Mouse (Mus musculus) limb, embryonic 11.5 days (tissue): ENCODE data around the gene Iqsec3. TPM values are rescaled to one million over a fixed set of nuclear protein-coding genes. Genes with fewer than 3 reads are reported as not detected.

Experiments
- ATAC-seq: fragments of 200-750 bp; cut with Nextera tagmentation; 2 replicates; pipeline ENCODE4 v1.8.0; 2017; ENCODE audit warnings: low read depth; ENCODE audit not compliant: insufficient number of reproducible peaks, low FRiP score, low TSS enrichment
- DNase-seq: peaks from one replicate; pipeline ENCODE4 v3.0.0-alpha.2; 2015; ENCODE audit warnings: low spot score
- H3K27ac ChIP-seq: fragments of 300-500 bp; sonication (generic); replicated peaks from 2 replicates; pipeline ENCODE4 v1.5.1; 2014; ENCODE audit warnings: low read depth, mild to moderate bottlenecking, low read length
- H3K27me3 ChIP-seq: fragments of 300-500 bp; sonication (generic); 2 replicates; pipeline ENCODE4 v1.6.1; 2014; ENCODE audit warnings: mild to moderate bottlenecking, low read length, mixed read lengths; ENCODE audit not compliant: control insufficient read depth, insufficient read depth
- H3K36me3 ChIP-seq: fragments of 300-500 bp; sonication (generic); 2 replicates; pipeline ENCODE4 v1.6.1; 2014; ENCODE audit warnings: mild to moderate bottlenecking, low read length, moderate library complexity, mixed read lengths; ENCODE audit not compliant: control insufficient read depth, insufficient read depth
- H3K4me1 ChIP-seq: fragments of 300-500 bp; sonication (generic); 2 replicates; pipeline ENCODE4 v1.6.1; 2014; ENCODE audit warnings: low read length, mixed read lengths; ENCODE audit not compliant: control insufficient read depth, insufficient read depth
- H3K4me2 ChIP-seq: fragments of 300-500 bp; sonication (generic); 2 replicates; pipeline ENCODE4 v1.6.1; 2014; ENCODE audit warnings: low read depth, mild to moderate bottlenecking, moderate library complexity; ENCODE audit not compliant: severe bottlenecking
- H3K4me3 ChIP-seq: fragments of 300-500 bp; sonication (generic); 2 replicates; pipeline ENCODE4 v1.5.1; 2014; ENCODE audit warnings: low read depth, low read length
- H3K9ac ChIP-seq: fragments of 300-500 bp; sonication (generic); 2 replicates; pipeline ENCODE4 v1.6.1; 2014; ENCODE audit warnings: mild to moderate bottlenecking, low read length
- H3K9me3 ChIP-seq: fragments of 300-500 bp; sonication (generic); 2 replicates; pipeline ENCODE4 v1.6.1; 2016; ENCODE audit warnings: low read length; ENCODE audit not compliant: control insufficient read depth
- WGBS: fragments of 180-500 bp; shearing (Covaris S2); extraction: QIAGEN DNeasy Blood & Tissue Kit; methylation state at CpG from one replicate; pipeline ENCODE4 v1.1.7; 2014; 5-methylcytosine and 5-hydroxymethylcytosine counted together
- microRNA-seq: library from miRNA; unstranded; fragments of <30 nt; microRNA quantifications from one replicate; pipeline ENCODE4, GENCODE M21; 2016
- polyA plus RNA-seq: library from polyadenylated mRNA; unstranded; fragments of >200 nt; fragmentation: Nextera tagmentation; extraction: Ambion mirVana; gene quantifications from 2 replicates; pipeline ENCODE4 v1.2.1, GENCODE M21; 2014

Gene Iqsec3
- polyA plus RNA-seq, 1 experiment from 2014 or later = 0.07 TPM

DNA sequence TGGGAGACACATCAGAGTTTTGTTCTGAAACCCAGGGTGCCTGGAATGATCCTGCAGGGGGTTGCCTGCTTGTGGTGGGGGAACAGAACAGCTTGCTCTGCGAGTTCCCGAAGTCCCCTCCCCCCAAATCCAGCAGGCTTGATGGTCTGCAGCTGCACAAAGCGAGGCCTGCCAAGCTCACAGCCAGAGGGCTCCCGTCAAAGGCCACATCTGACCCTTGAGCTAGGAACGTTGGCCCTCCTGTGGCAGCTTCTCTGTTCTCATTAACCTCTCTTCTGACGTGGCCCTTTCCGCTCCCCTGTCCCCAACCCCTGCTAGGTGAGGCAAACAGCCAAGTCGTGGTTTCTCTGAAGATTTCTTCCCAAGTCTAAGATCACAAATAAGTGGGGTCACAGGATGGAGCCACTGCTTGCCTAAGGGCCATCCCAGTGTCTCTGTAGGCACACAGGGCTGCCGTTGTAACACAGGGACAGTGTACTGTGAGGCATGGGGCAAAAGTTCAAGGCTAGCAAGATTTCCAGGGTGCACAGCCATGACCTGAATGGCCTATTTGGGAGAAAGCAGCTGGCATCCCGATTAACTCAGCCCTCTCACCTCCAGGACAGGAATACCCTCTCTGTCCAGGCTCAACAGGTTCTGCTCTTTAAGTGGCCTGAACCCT, 143.5 kb downstream of the Iqsec3 start:
- Histone ChIP-seq H3K27ac (0 out of 2 replicates have a peak overlapping the region, but pooled peaks have one; percentile 2), H3K4me3 (no peak overlapping the region), H3K4me2 (no peak overlapping the region), H3K9ac (no peak overlapping the region), H3K36me3 (no peaks in the 10 kb centered on the region), H3K27me3 (no peaks in the 10 kb centered on the region), H3K4me1 (peaks cover 9% of the 10 kb centered on the region), H3K9me3 (no peaks in the 10 kb centered on the region)
- WGBS = 9% methylated on average over 10 of the region's 10 CpGs
- peak; percentile 66 for DNase-seq
- ATAC-seq = peak; percentile 72

DNA sequence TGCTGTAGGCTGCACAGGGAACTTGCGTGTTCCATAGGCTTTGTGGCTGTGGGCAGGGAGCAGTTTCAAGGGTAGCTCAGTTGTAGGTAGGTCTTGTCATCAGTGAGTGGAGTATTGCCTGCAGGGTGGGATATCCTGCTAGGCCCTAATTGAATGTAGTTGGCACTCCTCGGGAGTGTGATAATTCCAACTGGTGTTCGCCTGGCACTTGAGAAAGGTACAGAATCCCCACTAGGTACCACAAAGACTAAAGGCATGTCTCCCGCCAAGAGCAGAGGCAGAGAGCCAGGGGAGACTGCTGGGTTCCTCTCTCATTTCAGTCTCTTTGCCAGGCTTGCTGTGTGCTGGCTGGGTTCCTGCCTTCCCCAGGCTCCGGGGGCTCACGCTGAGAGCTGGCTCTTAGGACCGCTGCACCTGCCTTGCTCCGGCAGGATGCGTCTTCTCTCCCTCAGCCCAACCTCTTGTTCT, 145.0 kb downstream of the Iqsec3 start:
- ATAC-seq = no peak
- Histone ChIP-seq H3K27me3 (no peaks in the 10 kb centered on the region), H3K4me2 (no peak overlapping the region), H3K36me3 (no peaks in the 10 kb centered on the region), H3K4me3 (no peak overlapping the region), H3K9ac (no peak overlapping the region), H3K27ac (no peak overlapping the region), H3K9me3 (no peaks in the 10 kb centered on the region), H3K4me1 (peaks cover 9% of the 10 kb centered on the region)
- no peak for DNase-seq
- 58% methylated on average over 9 of the region's 9 CpGs for WGBS

DNA sequence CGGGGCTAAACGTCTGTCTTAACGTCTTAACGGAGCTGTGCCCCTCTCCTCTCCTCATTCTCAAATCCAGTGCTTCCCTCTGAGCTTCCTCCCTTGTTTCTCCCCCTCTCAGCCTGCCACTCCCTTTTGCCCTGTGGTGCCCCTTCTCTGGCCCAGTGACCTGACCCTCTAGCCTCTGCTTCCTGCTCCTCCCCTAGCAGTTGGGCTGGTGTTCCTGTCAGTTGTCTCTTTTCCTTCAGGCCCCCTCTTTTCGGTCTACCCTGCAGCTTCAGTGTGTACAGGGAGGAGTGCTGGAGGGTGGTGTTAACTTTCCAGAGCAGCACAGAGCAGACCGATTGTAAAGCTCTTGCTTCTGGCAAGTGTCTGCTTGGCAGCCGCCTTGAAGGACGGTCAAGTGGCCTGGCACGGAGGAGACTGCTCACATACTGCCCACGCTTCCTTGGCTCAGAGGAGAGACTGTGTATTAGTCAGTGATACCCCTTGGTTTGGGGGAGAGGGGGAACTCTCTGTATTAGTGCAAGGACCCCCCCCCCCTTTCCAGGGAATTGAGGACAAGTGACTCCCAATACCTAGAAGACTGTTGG, 146.9 kb downstream of the Iqsec3 start:
- no peaks in the 10 kb centered on the region for H3K9me3 ChIP-seq
- ATAC-seq = no peak
- H3K4me1 ChIP-seq = peaks cover 9% of the 10 kb centered on the region
- H3K36me3 ChIP-seq = no peaks in the 10 kb centered on the region
- H3K27me3 ChIP-seq = no peaks in the 10 kb centered on the region
- H3K9ac ChIP-seq = no peak overlapping the region
- no peak overlapping the region for H3K4me2 ChIP-seq
- no peak for DNase-seq
- WGBS = 49% methylated on average over 10 of the region's 10 CpGs
- no peak overlapping the region for H3K4me3 ChIP-seq
- H3K27ac ChIP-seq = no peak overlapping the region

DNA sequence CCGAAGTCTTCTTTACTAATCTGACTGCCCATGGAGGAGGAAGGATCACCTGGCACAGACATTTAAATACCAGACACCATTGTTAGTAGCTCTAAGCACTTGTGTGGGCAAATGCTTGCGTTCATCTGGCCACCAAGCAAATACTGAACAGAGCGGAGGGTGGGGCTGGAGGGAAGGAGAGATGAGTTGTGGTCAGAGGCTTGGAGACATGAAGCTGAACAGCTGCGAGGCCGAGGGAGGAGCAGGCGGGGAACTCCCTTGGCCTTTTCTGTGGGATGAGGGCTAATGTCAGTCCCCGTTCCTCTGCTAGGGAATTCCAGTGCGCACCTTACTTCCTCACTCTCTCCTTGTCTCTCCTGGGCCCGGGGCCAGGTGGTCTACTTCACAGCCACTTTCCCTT, 147.7 kb downstream of the Iqsec3 start:
- Histone ChIP-seq H3K27me3 (no peaks in the 10 kb centered on the region), H3K4me3 (no peak overlapping the region), H3K4me2 (no peak overlapping the region), H3K9ac (no peak overlapping the region), H3K27ac (no peak overlapping the region), H3K9me3 (no peaks in the 10 kb centered on the region), H3K36me3 (no peaks in the 10 kb centered on the region), H3K4me1 (peaks cover 9% of the 10 kb centered on the region)
- 83% methylated on average over 9 of the region's 9 CpGs for WGBS
- DNase-seq = no peak
- ATAC-seq = no peak

- ATAC-seq (no peak), DNase-seq (no peak)
- H3K9me3 ChIP-seq = no peaks in the 10 kb centered on the region
- no peaks in the 10 kb centered on the region for H3K27me3 ChIP-seq
- no peaks in the 10 kb centered on the region for H3K36me3 ChIP-seq
- H3K9ac ChIP-seq = no peak overlapping the region
- H3K4me3 ChIP-seq = no peak overlapping the region
- peaks cover 8% of the 10 kb centered on the region for H3K4me1 ChIP-seq
- no peak overlapping the region for H3K27ac ChIP-seq
- 81% methylated on average over 3 of the region's 3 CpGs for WGBS
- H3K4me2 ChIP-seq = no peak overlapping the region
Measured at GRCm38 (mm10) chr6:121325298-121325697, 148.2 kb downstream of the Iqsec3 start.

Small RNA genes within 50 kb of the gene (microRNA-seq; reads per million reads assigned to microRNA genes)
- not detected for gene Gm24855

Other genes starting within 250 kb of the Iqsec3 start
- 0.67 and 0.89 TPM in 2 replicates for gene Usp18, start 227.8 kb downstream of the Iqsec3 start, polyA plus RNA-seq
- gene Slc6a13, start 173.5 kb downstream of the Iqsec3 start, polyA plus RNA-seq = 0.81 and 1.3 TPM in 2 replicates
- 0.53 TPM in 1 of 2 replicates, not detected in the other for gene Slc6a12, start 130.6 kb downstream of the Iqsec3 start, polyA plus RNA-seq
- gene A2m, start 161.7 kb upstream of the Iqsec3 start, polyA plus RNA-seq = 1.5 and 2.1 TPM in 2 replicates